Mouse (Mus musculus) testis, adult 2 months (tissue): ENCODE data around the gene Clec18a. TPM values are rescaled to one million over a fixed set of nuclear protein-coding genes. Genes with fewer than 3 reads are reported as not detected.
"Not testable (repeated sequence)": the region's sequence is repeated elsewhere in the genome, so short reads cannot be mapped to it uniquely, and the experiment has no call there.

Source experiments
- H3K27ac ChIP-seq: fragments of 200-500 bp; 2 replicates; pipeline ENCODE4 v1.5.1; 2012; ENCODE audit warnings: low read depth, low read length; ENCODE audit not compliant: control insufficient read depth, insufficient read depth
- H3K27me3 ChIP-seq: fragments of 200-500 bp; 2 replicates; pipeline ENCODE4 v1.6.1; 2012; ENCODE audit warnings: mild to moderate bottlenecking, low read length, moderate library complexity; ENCODE audit not compliant: control insufficient read depth, insufficient read depth
- H3K36me3 ChIP-seq: fragments of 200-500 bp; 2 replicates; pipeline ENCODE4 v1.6.1; 2012; ENCODE audit warnings: mild to moderate bottlenecking, low read length; ENCODE audit not compliant: control insufficient read depth, insufficient read depth
- H3K4me1 ChIP-seq: fragments of 200-500 bp; 2 replicates; pipeline ENCODE4 v1.6.1; 2012; ENCODE audit warnings: low read length; ENCODE audit not compliant: control insufficient read depth, insufficient read depth
- H3K4me3 ChIP-seq: fragments of 200-500 bp; 2 replicates; pipeline ENCODE4 v1.5.1; 2012; ENCODE audit warnings: low read depth, mild to moderate bottlenecking, low read length, moderate library complexity, mixed read lengths; ENCODE audit not compliant: control insufficient read depth
- CTCF ChIP-seq: fragments of 200-500 bp; IDR thresholded peaks from 2 replicates; pipeline ENCODE4 v1.5.1; 2012; ENCODE audit warnings: low read depth, mild to moderate bottlenecking, inconsistent platforms, low read length, moderate library complexity; ENCODE audit not compliant: control insufficient read depth, insufficient read depth, insufficient replicate concordance
- POLR2A ChIP-seq: fragments of 200-500 bp; IDR thresholded peaks from 2 replicates; pipeline ENCODE4 v1.6.1; 2012; ENCODE audit warnings: low read depth, mild to moderate bottlenecking, inconsistent platforms, low read length, moderate library complexity; ENCODE audit not compliant: control insufficient read depth
- polyA plus RNA-seq: library from polyadenylated mRNA; depleted of rRNA; stranded (reverse); fragments of >200 nt; gene quantifications from 2 replicates; pipeline ENCODE4 v1.2.3, GENCODE M21; 2012; rRNA removed

The Clec18a gene
- polyA plus RNA-seq, 1 experiment: 0.70 TPM

DNA sequence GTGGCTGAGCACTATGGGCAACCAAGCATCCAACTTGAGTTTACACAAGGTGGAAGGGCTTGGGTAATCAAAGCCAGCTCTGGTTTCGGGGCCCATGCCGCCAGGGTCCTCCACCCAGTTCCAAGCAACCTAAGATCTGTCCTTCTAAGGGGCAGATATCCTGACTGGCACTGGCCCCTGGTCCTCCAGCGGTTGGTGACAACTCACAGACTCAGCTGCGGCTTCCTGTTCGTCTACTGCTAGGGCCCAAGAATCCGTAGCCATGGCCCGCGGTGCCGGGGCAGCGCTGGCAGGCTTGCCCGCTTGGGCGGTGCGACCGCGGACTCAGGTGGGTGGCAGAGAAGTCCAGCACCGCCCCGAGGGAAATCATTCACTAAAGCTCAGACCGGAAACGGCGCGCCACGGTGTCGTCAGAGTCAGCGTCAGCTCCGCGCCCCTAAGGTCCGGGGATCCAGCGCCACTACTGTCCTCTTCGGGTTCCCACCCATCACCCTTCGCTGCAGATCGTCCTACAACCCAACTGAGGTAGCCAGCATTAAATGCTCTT is 64.8 kb downstream of the Clec18a start:
- TF ChIP-seq CTCF: no peak
- peak; percentile 75 for TF ChIP-seq POLR2A
- peaks cover 7% of the 10 kb centered on the region for H3K36me3 ChIP-seq
- no peaks in the 10 kb centered on the region for H3K27me3 ChIP-seq
- peak overlapping the region; percentile 93 for H3K4me3 ChIP-seq
- H3K4me1 ChIP-seq: peaks cover 3% of the 10 kb centered on the region; the same call in 1 of the 2 replicates
- peak overlapping the region; percentile 79 for H3K27ac ChIP-seq

DNA sequence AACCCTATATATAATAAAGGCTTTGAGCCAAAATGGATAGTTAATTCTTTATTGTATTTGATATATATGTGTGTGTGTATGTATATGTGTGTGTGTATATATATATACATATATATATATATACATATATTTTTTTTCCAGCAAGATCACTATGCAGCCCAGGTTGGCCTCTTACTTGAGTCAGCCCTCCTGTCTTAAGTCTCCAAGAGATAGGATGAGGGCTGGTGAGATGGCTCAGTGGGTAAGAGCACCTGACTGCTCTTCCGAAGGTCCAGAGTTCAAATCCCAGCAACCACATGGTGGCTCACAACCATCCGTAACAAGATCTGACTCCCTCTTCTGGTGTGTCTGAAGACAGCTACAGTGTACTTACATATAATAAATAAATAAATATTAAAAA is 65.6 kb downstream of the Clec18a start:
- not testable (repeated sequence) for H3K36me3 ChIP-seq, H3K27ac ChIP-seq, H3K4me3 ChIP-seq, H3K27me3 ChIP-seq, H3K4me1 ChIP-seq

DNA sequence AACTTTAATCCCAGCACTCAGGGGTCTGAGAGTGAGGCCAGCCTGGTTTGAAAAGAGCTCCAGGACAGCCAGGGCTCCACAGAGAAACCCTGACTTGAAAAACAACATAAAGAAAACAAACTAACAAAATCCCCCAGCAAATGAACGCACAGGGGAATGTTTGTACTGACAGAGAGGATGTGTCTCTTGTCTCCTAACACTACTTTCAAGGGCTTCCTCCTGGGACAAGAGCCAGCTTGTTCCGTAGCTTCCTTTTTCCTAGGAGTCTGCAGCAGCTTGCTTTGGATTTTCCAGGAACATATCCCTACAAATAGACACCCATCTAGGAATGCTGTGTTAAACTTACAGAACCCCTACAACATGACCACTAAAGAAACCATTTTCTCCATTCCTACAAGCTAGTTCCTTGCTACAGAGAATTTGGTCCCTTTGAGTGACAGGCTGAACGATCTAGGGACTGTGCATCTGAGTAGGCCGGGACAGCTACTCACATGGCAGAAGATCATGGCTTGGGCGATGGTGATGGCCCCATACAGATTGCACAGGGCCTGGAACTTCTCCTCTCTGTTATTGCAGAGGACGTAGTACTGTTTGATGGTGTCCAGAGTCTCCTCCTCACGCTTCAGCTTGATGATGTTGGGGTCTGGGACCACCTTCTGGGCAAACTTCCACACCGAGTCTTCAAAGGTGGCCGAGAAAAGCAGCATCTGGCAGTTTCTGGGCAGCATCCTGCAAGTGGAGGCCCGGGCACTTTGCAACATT is 81.8 kb downstream of the Clec18a start:
- H3K27ac ChIP-seq, H3K27me3 ChIP-seq, H3K36me3 ChIP-seq, H3K4me3 ChIP-seq, H3K4me1 ChIP-seq: not testable (repeated sequence)

Other genes with a start within 250 kb of the Clec18a start
- 49.6 and 54.6 TPM in 2 replicates for gene Cog4, start 245.8 kb downstream of the Clec18a start, polyA plus RNA-seq
- gene Sf3b3, start 245.6 kb downstream of the Clec18a start, polyA plus RNA-seq: 18.1 and 19.3 TPM in 2 replicates
- 7.5 and 7.8 TPM in 2 replicates for gene Fuk, start 189.9 kb downstream of the Clec18a start, polyA plus RNA-seq
- gene St3gal2, start 172.5 kb downstream of the Clec18a start, polyA plus RNA-seq: 3.4 and 4.7 TPM in 2 replicates
- gene Ddx19a, start 94.6 kb downstream of the Clec18a start, polyA plus RNA-seq: 5.1 and 5.8 TPM in 2 replicates
- 46.7 and 50.8 TPM in 2 replicates for gene Ddx19b, start 60.7 kb downstream of the Clec18a start, polyA plus RNA-seq
- 46.5 and 49.4 TPM in 2 replicates for gene Aars, start 59.3 kb downstream of the Clec18a start, polyA plus RNA-seq
- not detected in 2 replicates for gene Exosc6, start 36.1 kb downstream of the Clec18a start, polyA plus RNA-seq
- gene Pdpr, start 2.2 kb upstream of the Clec18a start, polyA plus RNA-seq: 12.2 and 13.1 TPM in 2 replicates
- gene Glg1, start 166.8 kb upstream of the Clec18a start, polyA plus RNA-seq: 11.1 and 13.4 TPM in 2 replicates
- 22.3 and 25.5 TPM in 2 replicates for gene Rfwd3, start 207.8 kb upstream of the Clec18a start, polyA plus RNA-seq
- gene Mlkl, start 245.8 kb upstream of the Clec18a start, polyA plus RNA-seq: 2.9 and 3.9 TPM in 2 replicates